Mouse (Mus musculus): ENCODE results near the gene Il17c.

The Il17c gene

GRCm38 (mm10) chr8:122421376-122422070, at the start of gene Il17c:
Gene Il17c, plus strand, starts transcription at chr8:122422020.
- no peak for DNase-seq (ENCODE audit: low spot score)

- DNase-seq (ENCODE audit: low spot score) = no peak
These were observed 46.5 kb upstream of the Il17c start for GRCm38 (mm10) chr8:122375320-122375719.

GRCm38 (mm10) chr8:122375751-122376364, 46.0 kb upstream of the Il17c start:
- no peak for DNase-seq (ENCODE audit: low spot score)

GRCm38 (mm10) chr8:122376365-122377231, 45.2 kb upstream of the Il17c start, which contains the start of gene Zc3h18:
Gene Zc3h18, plus strand, starts transcription at chr8:122376609.
- DNase-seq (ENCODE audit: low spot score) = peak; percentile 99

- DNase-seq (ENCODE audit: low spot score) = no peak
These were observed 38.8 kb upstream of the Il17c start for GRCm38 (mm10) chr8:122383039-122383438.

- no peak for DNase-seq (ENCODE audit: low spot score)
These were observed 32.5 kb upstream of the Il17c start for GRCm38 (mm10) chr8:122389357-122389756.

GRCm38 (mm10) chr8:122390758-122391157, 31.1 kb upstream of the Il17c start:
- no peak for DNase-seq (ENCODE audit: low spot score)

GRCm38 (mm10) chr8:122393717-122394116, 28.1 kb upstream of the Il17c start:
- DNase-seq (ENCODE audit: low spot score) = no peak

- DNase-seq (ENCODE audit: low spot score) = no peak
These were observed 26.5 kb upstream of the Il17c start for GRCm38 (mm10) chr8:122395291-122395690.

- DNase-seq (ENCODE audit: low spot score) = no peak
These were observed 23.6 kb upstream of the Il17c start for GRCm38 (mm10) chr8:122398186-122398585.

- no peak for DNase-seq (ENCODE audit: low spot score)
These were observed 16.5 kb upstream of the Il17c start for GRCm38 (mm10) chr8:122405146-122405805.

GRCm38 (mm10) chr8:122407678-122408077, 14.1 kb upstream of the Il17c start:
- no peak for DNase-seq (ENCODE audit: low spot score)

GRCm38 (mm10) chr8:122414311-122414710, 7.5 kb upstream of the Il17c start:
- DNase-seq (ENCODE audit: low spot score) = no peak

- DNase-seq (ENCODE audit: low spot score) = no peak
These were observed 6.3 kb upstream of the Il17c start for GRCm38 (mm10) chr8:122415554-122415953.

- DNase-seq (ENCODE audit: low spot score) = no peak
These were observed 1.8 kb upstream of the Il17c start for GRCm38 (mm10) chr8:122419881-122420555.

- DNase-seq (ENCODE audit: low spot score) = no peak
These were observed 1.4 kb downstream of the Il17c start for GRCm38 (mm10) chr8:122423217-122423616.

GRCm38 (mm10) chr8:122423659-122424058, 1.8 kb downstream of the Il17c start:
- DNase-seq (ENCODE audit: low spot score) = no peak

- DNase-seq (ENCODE audit: low spot score) = no peak
These were observed 4.3 kb downstream of the Il17c start for GRCm38 (mm10) chr8:122426145-122426544.

GRCm38 (mm10) chr8:122427607-122428006, 5.8 kb downstream of the Il17c start:
- DNase-seq (ENCODE audit: low spot score) = no peak

- DNase-seq (ENCODE audit: low spot score) = peak; percentile 26
These were observed 6.3 kb downstream of the Il17c start for GRCm38 (mm10) chr8:122428163-122428562.

GRCm38 (mm10) chr8:122430058-122430636, 8.3 kb downstream of the Il17c start:
- peak; percentile 70 for DNase-seq (ENCODE audit: low spot score)
